9 mouse cellular contexts compared by ENCODE assay signal in the genomic region with DNA sequence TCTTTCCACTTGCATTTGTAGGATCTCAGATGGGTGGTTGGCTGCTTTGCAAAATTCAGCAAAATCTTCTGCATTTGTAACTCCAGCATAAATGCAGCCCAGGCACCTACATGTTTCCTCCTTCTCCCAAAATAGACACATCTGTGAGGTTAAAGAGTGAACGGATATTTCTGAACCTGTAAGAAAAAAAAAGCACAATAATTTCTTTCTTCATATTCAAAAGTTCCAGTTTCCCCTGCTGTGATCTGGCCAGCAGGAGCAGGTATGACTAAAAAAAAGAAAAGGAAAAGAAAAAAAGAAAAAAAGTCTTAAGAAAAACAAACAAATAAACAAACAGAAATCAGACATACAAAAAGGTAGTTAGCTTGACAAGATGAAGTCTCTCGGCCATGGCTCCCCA. TPM values are rescaled to one million over a fixed set of nuclear protein-coding genes. Genes with fewer than 3 reads are reported as not detected.
DNase-seq lines count a peak whose midpoint lies in the region; ATAC-seq and TF ChIP-seq lines count a peak whose summit lies in the region.
"Had no signal": no experiment of that assay in that cellular context is flagged by ENCODE, and none has a peak within 500 bp of the region (broad histone marks: within the 10 kb centered on the region; RNA-seq: fewer than 3 reads in every experiment).

No protein-coding gene starts in this region.

- H3K9ac ChIP-seq in lung, embryonic 16.5 days (ENCODE audit: low read length), result peak overlapping the region; percentile 96
- H3K9ac ChIP-seq in forebrain, postnatal 0 days, result 0 out of 2 replicates have a peak overlapping the region, but pooled peaks have one; percentile 97
- H3K9ac ChIP-seq in liver, embryonic 13.5 days, result no peak overlapping the region

- ATAC-seq in lung, embryonic 16.5 days (ENCODE audit: low read depth), result no peak
- ATAC-seq in forebrain, postnatal 0 days, result no peak
- ATAC-seq in liver, embryonic 13.5 days (ENCODE audit: low read depth), result no peak

- H3K4me3 ChIP-seq in lung, embryonic 16.5 days (ENCODE audit: low read length), result peak overlapping the region; percentile 88
- H3K4me3 ChIP-seq in lung, adult 2 months (replicated peaks; ENCODE audit: extremely low read depth, low read depth, low read length), result no peak overlapping the region
- peak overlapping the region; percentile 77 for H3K4me3 ChIP-seq in forebrain, postnatal 0 days (ENCODE audit: low read depth, low read length)
- H3K4me3 ChIP-seq in liver, embryonic 13.5 days (replicated peaks), result 0 out of 2 replicates have a peak overlapping the region, but pooled peaks have one; percentile 10

- peak overlapping the region; percentile 99 for H3K27ac ChIP-seq in lung, embryonic 16.5 days (ENCODE audit: low read length)
- H3K27ac ChIP-seq in forebrain, postnatal 0 days (ENCODE audit: low read depth, low read length), result peak overlapping the region; percentile 96; the same call in 1 of the 2 replicates
- H3K27ac ChIP-seq in liver, embryonic 13.5 days, result 0 out of 2 replicates have a peak overlapping the region, but pooled peaks have one; percentile 65

- H3K4me1 ChIP-seq in lung, embryonic 16.5 days (replicated peaks; ENCODE audit: control insufficient read depth, insufficient read depth, low read length), result peaks cover 22% of the 10 kb centered on the region
- peaks cover under 1% of the 10 kb centered on the region; the same call in 1 of the 2 replicates for H3K4me1 ChIP-seq in lung, adult 2 months (ENCODE audit: control insufficient read depth, insufficient read depth, low read length)
- H3K4me1 ChIP-seq in forebrain, postnatal 0 days (ENCODE audit: insufficient read depth), result peaks cover 10% of the 10 kb centered on the region
- H3K4me1 ChIP-seq in liver, embryonic 13.5 days (replicated peaks), result peaks cover 50% of the 10 kb centered on the region

- H3K9me3 ChIP-seq in lung, embryonic 16.5 days (ENCODE audit: control insufficient read depth, low read length), result no peaks in the 10 kb centered on the region
- H3K9me3 ChIP-seq in forebrain, postnatal 0 days (ENCODE audit: low read length), result no peaks in the 10 kb centered on the region
- no peaks in the 10 kb centered on the region for H3K9me3 ChIP-seq in liver, embryonic 13.5 days (replicated peaks)

- no peaks in the 10 kb centered on the region for H3K27me3 ChIP-seq in lung, embryonic 16.5 days (ENCODE audit: control insufficient read depth, insufficient read depth, low read depth, low read length)
- no peaks in the 10 kb centered on the region for H3K27me3 ChIP-seq in forebrain, postnatal 0 days (ENCODE audit: insufficient read depth, low read length)
- peaks cover 77% of the 10 kb centered on the region for H3K27me3 ChIP-seq in liver, embryonic 13.5 days

- DNase-seq in lung, adult 2 months, result no peak
- no peak for DNase-seq in forebrain, postnatal 0 days
- DNase-seq in liver, embryonic 13.5 days, result no peak
- DNase-seq in yolk sac, embryonic 10.5 days (ENCODE audit: low spot score), result peak; percentile 3
- no peak for DNase-seq in frontal cortex, postnatal 14 days (ENCODE audit: low spot score in 2 of 2)
- no peak for DNase-seq in lung, postnatal 36 days

- WGBS in lung, embryonic 16.5 days, result 16% methylated on average over 2 of the region's 2 CpGs
- 47% methylated on average over 2 of the region's 2 CpGs for WGBS in lung, adult 2 months
- 16% methylated on average over 2 of the region's 2 CpGs for WGBS in forebrain, postnatal 0 days
- 16% methylated on average over 2 of the region's 2 CpGs for WGBS in liver, embryonic 13.5 days (ENCODE audit: insufficient replicate concordance)

- TF ChIP-seq POLR2A in lung, adult 2 months (IDR thresholded peaks at IDR 0.05; ENCODE audit: borderline replicate concordance, extremely low read depth, low read depth, low read length), result no peak

- TF ChIP-seq CTCF in lung, adult 2 months (IDR thresholded peaks at IDR 0.05; ENCODE audit: insufficient read depth, low read length), result no peak
- TF ChIP-seq CTCF in forebrain, postnatal 0 days (IDR thresholded peaks at IDR 0.05; ENCODE audit: low read depth), result no peak

- H3K4me2 ChIP-seq in lung, embryonic 16.5 days (ENCODE audit: low read depth, low read length), result peak overlapping the region; percentile 74
- H3K4me2 ChIP-seq in forebrain, postnatal 0 days (ENCODE audit: low read depth), result peak overlapping the region; percentile 83
- peak overlapping the region; percentile 96 for H3K4me2 ChIP-seq in liver, embryonic 13.5 days

- H3K36me3 ChIP-seq in lung, embryonic 16.5 days (ENCODE audit: control insufficient read depth, insufficient read depth, low read length), result no peaks in the 10 kb centered on the region
- H3K36me3 ChIP-seq in forebrain, postnatal 0 days (ENCODE audit: insufficient read depth), result no peaks in the 10 kb centered on the region
- no peaks in the 10 kb centered on the region for H3K36me3 ChIP-seq in liver, embryonic 13.5 days

RNA-seq across cellular contexts. Expression of gene Skida1, which starts 1.2 kb away (rescaled TPM):
- polyA plus RNA-seq in lung, embryonic 16.5 days (2015; fragmentation: Nextera tagmentation; extraction: Ambion mirVana), result 5.1 and 5.5 TPM in 2 replicates
- polyA plus RNA-seq in lung, adult 2 months (2012; rRNA removed), result 1.8 and 2.1 TPM in 2 replicates
- 11.4 and 12.6 TPM in 2 replicates for total RNA-seq in forebrain, postnatal 0 days (2014; rRNA removed)
- polyA plus RNA-seq in forebrain, postnatal 0 days (2015; fragmentation: Nextera tagmentation; extraction: Ambion mirVana), result 4.3 and 4.9 TPM in 2 replicates
- polyA plus RNA-seq in liver, embryonic 13.5 days (2015; fragmentation: Nextera tagmentation; extraction: Ambion mirVana), result 0.47 and 0.95 TPM in 2 replicates
- total RNA-seq: common myeloid progenitor, adult 5-6 weeks had no signal

RNA-seq across cellular contexts. Expression of gene Mllt10, which starts 5.0 kb away (rescaled TPM):
- 56.1 and 57.9 TPM in 2 replicates for polyA plus RNA-seq in lung, embryonic 16.5 days (2015; fragmentation: Nextera tagmentation; extraction: Ambion mirVana)
- 27.3 and 34.7 TPM in 2 replicates for polyA plus RNA-seq in lung, adult 2 months (2012; rRNA removed)
- total RNA-seq in forebrain, postnatal 0 days (2014; rRNA removed), result 27.3 and 31.3 TPM in 2 replicates
- 15.9 and 27.4 TPM in 2 replicates for polyA plus RNA-seq in forebrain, postnatal 0 days (2015; fragmentation: Nextera tagmentation; extraction: Ambion mirVana)
- polyA plus RNA-seq in liver, embryonic 13.5 days (2015; fragmentation: Nextera tagmentation; extraction: Ambion mirVana), result 29.1 and 34.3 TPM in 2 replicates

RNA-seq across cellular contexts. Expression of gene A930004D18Rik, which starts 12.5 kb away (rescaled TPM):
- polyA plus RNA-seq in lung, embryonic 16.5 days (2015; fragmentation: Nextera tagmentation; extraction: Ambion mirVana), result 12.1 and 13.1 TPM in 2 replicates
- 3.3 and 4.4 TPM in 2 replicates for polyA plus RNA-seq in lung, adult 2 months (2012; rRNA removed)
- total RNA-seq in forebrain, postnatal 0 days (2014; rRNA removed), result 2.6 and 3.5 TPM in 2 replicates
- polyA plus RNA-seq in forebrain, postnatal 0 days (2015; fragmentation: Nextera tagmentation; extraction: Ambion mirVana), result 10.1 and 11.8 TPM in 2 replicates
- 1.2 and 1.6 TPM in 2 replicates for polyA plus RNA-seq in liver, embryonic 13.5 days (2015; fragmentation: Nextera tagmentation; extraction: Ambion mirVana)

RNA-seq across cellular contexts. Expression of gene H2al2a, which starts 53.3 kb away (rescaled TPM):
- not detected in 2 replicates for polyA plus RNA-seq in lung, embryonic 16.5 days (2015; fragmentation: Nextera tagmentation; extraction: Ambion mirVana)
- not detected in 2 replicates for polyA plus RNA-seq in lung, adult 2 months (2012; rRNA removed)
- not detected in 2 replicates for total RNA-seq in forebrain, postnatal 0 days (2014; rRNA removed)
- polyA plus RNA-seq in forebrain, postnatal 0 days (2015; fragmentation: Nextera tagmentation; extraction: Ambion mirVana), result not detected in 2 replicates
- not detected in 2 replicates for polyA plus RNA-seq in liver, embryonic 13.5 days (2015; fragmentation: Nextera tagmentation; extraction: Ambion mirVana)
- total RNA-seq: common myeloid progenitor, adult 5-6 weeks; layer of hippocampus, postnatal 25 days had no signal
